Mouse (Mus musculus) retina, adult 2 months (tissue): ENCODE measurements around the gene Tmem120b.

ENCODE experiments used
- DNase-seq: peaks from one replicate; pipeline ENCODE4 v3.0.0-alpha.2; 2012; ENCODE audit warnings: low read depth, low spot score

Gene Tmem120b

GRCm38 (mm10) chr5:123140694-123141554 is 72.7 kb downstream of the Tmem120b start:
- peak; percentile 90 for DNase-seq

- DNase-seq: no peak
These were observed 73.4 kb downstream of the Tmem120b start for GRCm38 (mm10) chr5:123141555-123142160.

GRCm38 (mm10) chr5:123142161-123143157 is 74.2 kb downstream of the Tmem120b start, which contains the start of gene Setd1b:
Setd1b (plus strand) TSS chr5:123142193.
- DNase-seq: no peak

GRCm38 (mm10) chr5:123143251-123143970 is 75.2 kb downstream of the Tmem120b start:
- no peak for DNase-seq

GRCm38 (mm10) chr5:123143971-123144745 is 75.9 kb downstream of the Tmem120b start:
- no peak for DNase-seq

- no peak for DNase-seq
These were observed 76.8 kb downstream of the Tmem120b start for GRCm38 (mm10) chr5:123144746-123145590.

GRCm38 (mm10) chr5:123146357-123146756 is 78.1 kb downstream of the Tmem120b start:
- no peak for DNase-seq

- DNase-seq: no peak
These were observed 79.4 kb downstream of the Tmem120b start for GRCm38 (mm10) chr5:123147569-123147968.

- no peak for DNase-seq
These were observed 80.0 kb downstream of the Tmem120b start for GRCm38 (mm10) chr5:123148073-123148722.

- DNase-seq: no peak
These were observed 81.5 kb downstream of the Tmem120b start for GRCm38 (mm10) chr5:123149451-123150400.

GRCm38 (mm10) chr5:123150641-123151040 is 82.4 kb downstream of the Tmem120b start:
- DNase-seq: no peak

GRCm38 (mm10) chr5:123151077-123151476 is 82.9 kb downstream of the Tmem120b start:
- DNase-seq: no peak

- DNase-seq: no peak
These were observed 83.6 kb downstream of the Tmem120b start for GRCm38 (mm10) chr5:123151707-123152362.

- DNase-seq: no peak
These were observed 84.7 kb downstream of the Tmem120b start for GRCm38 (mm10) chr5:123152901-123153300.

- DNase-seq: no peak
These were observed 87.2 kb downstream of the Tmem120b start for GRCm38 (mm10) chr5:123155425-123155824.

- DNase-seq: no peak
These were observed 88.5 kb downstream of the Tmem120b start for GRCm38 (mm10) chr5:123156763-123157162.

- DNase-seq: no peak
These were observed 89.8 kb downstream of the Tmem120b start for GRCm38 (mm10) chr5:123157972-123158371.
